Mouse (Mus musculus) mouse embryonic stem cell (cell line): ENCODE results near the gene Smim10l1.

Experiments
- in situ Hi-C, 2 experiments: fragments of 300-500 bp; cut with MboI; formaldehyde crosslinking; loops; 1 replicate in 1 of 2; 3 replicates in 1 of 2; pipeline ENCODE4 v1.14.3; 2019 to 2020; ENCODE audit warnings: low sequenced_read_pairs in 2 of 2, low pct_unique_long_range_greater_than_20kb in 1 of 2, mixed read lengths in 1 of 2; ENCODE audit not compliant: unreplicated experiment in 1 of 2

Gene Smim10l1

DNA sequence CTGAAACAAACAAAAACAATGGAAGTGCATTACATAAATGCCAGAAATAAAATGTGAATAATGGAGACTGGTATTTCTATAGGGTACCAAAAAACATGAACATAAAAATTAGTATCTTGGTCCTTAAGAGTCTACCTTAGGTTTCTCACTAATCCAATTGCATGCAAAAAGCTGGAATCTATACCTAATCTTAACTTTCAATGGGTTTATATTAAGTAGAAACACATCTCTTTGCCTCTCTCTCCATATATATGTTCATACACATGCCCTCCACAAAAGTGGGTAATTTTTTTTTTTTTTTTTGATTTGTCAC, at the start of gene Smim10l1:
Smim10l1 (plus strand) TSS at position 301 of the 313 bp plus-strand sequence.
- in situ Hi-C loops, result no loop called here

DNA sequence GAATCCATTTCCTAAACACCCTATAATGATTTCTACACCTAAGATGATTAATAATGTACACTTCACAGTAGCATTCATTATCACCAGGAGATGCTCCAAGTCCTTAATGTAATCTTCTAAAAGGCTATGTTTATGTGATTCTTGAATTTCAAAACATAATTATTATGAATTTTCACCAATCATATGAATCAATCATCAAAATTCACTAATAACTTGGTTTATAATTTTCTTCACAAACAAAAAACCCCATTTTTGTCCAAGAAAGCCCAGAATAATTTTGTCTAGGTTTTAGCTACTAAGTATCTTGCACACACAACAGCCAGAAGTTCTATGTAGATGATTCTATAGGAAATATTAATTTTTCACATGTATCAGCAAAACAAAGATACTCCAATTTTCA, 49.0 kb upstream of the Smim10l1 start, which contains the start of gene Tas2r140:
Tas2r140 (minus strand) TSS at position 101 of the 400 bp plus-strand sequence.
- in situ Hi-C loops, result no loop called here

DNA sequence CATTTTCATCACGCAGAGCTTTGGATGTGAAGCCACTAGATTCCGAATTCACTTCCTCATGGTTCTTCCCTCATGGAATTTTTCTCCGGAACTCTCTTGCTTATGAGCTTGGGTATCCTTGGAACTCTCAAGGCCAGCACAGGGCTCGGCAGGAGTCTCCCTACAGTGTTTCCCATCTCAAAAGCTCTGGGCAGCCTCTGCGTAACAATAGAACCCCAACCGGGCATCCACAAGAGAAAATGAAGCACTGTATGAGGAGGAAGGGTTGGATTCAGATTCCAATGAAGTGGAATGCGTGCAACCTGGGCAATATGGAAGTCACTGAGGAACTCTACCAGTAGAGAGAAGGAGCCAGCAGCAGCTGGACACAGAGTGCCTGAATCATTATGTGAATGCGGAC, 12.5 kb upstream of the Smim10l1 start:
- in situ Hi-C loops, result no loop called here

DNA sequence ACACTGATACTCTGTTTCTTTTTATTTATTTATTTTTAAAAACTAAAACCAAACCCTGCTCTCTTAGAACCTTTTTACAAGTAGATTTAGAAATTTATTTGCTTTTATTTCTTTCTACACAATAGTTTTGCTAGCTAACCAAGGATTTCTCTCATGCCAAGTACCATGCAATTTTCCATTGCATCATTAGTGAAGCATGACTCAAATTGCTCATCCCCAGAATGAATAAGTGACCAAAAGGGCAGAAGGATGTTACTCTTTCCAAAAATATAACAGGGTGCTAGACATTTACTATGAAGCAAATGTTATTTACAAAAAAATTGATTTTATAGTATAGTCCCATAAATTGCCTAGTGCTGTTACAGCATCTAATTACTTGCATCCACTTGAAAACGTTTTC, 2.3 kb upstream of the Smim10l1 start:
- in situ Hi-C loops, result no loop called here

DNA sequence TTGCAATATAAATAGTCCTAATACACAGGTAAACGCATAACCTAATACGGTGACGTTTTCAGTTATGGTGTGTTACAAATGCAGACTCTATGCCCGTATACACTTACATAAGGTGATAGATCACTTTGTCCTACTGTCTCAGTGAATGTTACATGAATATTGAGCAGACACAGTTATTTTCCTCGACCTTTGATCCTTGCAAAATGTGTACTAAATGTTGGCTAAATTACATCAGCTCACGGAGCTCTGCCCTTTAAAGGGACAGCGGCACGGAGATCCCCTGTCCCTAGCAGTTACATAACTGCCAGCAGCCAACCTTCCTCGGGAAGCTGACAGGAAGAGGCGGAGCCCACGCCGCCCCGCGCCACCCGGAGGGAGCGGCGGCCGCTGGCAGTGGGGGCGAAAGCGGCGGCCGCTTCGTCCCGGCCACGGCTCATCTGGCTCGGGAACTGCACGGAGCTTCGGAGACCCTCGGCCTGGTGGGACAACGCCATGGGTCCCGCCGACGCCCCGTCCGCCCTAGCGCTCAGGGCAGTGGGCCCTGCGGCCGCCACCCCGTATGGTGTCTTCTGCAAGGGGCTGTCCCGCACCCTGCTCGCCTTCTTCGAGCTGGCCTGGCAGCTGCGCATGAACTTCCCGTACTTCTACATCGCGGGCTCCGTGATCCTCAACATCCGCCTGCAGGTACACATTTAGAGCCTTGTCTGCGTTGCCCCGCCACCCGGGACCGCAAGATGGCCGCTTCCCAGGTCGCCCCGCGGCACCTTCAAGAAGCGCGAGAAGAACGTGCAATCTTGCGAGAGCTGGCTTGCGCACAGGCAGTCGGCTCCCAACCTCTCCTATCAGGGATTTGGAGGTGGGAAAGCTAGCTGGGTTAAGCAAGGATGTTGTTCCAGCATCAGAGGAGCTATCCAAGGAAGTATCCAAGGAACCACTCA, 482 bp downstream of the Smim10l1 start:
- in situ Hi-C loops, result no loop called here
